Mouse (Mus musculus): ENCODE results near the gene Pdzd2.

GRCm38 (mm10) chr15:12560505-12560904 lies 179.2 kb downstream of the Pdzd2 start:
- TF ChIP-seq TAL1 (IDR thresholded peaks at IDR 0.05; ENCODE audit: low read length), result no peak
- TF ChIP-seq GATA1 (IDR thresholded peaks at IDR 0.05; ENCODE audit: low read length), result no peak
